Mouse (Mus musculus): Measurements from ENCODE around the gene Fbxw27. TPM values are rescaled to one million over a fixed set of nuclear protein-coding genes. Genes with fewer than 3 reads are reported as not detected.
"Not testable (repeated sequence)": the region's sequence is repeated elsewhere in the genome, so short reads cannot be mapped to it uniquely, and the experiment has no call there.

Fbxw27 gene
- 0.41 TPM in 1 of 2 replicates, not detected in the other for polyA plus RNA-seq (2014; fragmentation: Nextera tagmentation; extraction: Ambion mirVana)

DNA sequence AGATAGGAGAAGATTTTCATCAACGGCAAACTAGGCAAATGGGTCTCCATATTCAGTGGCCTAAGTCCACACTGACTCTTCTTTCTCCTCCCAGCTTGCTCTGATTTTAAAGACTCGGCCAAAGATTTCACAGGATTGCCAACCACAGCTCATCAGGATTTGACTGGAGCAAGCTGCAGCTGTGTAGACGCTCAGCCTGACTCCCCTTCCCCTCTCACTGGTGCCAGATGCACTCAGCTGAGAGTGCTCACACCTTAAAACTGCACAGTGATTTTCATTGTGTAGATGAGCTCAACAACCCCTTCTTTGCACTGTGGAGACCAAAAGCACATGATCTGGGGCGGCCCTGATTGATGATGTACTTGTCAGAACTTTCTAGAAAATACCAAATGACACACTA is at the start of gene Fbxw27:
Gene Fbxw27, minus strand, starts transcription at position 101 of the 400 bp plus-strand sequence.
- 71% methylated on average over 4 of the region's 4 CpGs for WGBS
- H3K4me3 ChIP-seq (ENCODE audit: low read depth, low read length); H3K27ac ChIP-seq (ENCODE audit: low read depth); H3K36me3 ChIP-seq (ENCODE audit: insufficient read depth); ATAC-seq (ENCODE audit: insufficient read depth); H3K27me3 ChIP-seq (ENCODE audit: insufficient read depth, low read length); DNase-seq; H3K9me3 ChIP-seq (ENCODE audit: low read depth, low read length); H3K9ac ChIP-seq; H3K4me2 ChIP-seq; H3K4me1 ChIP-seq (ENCODE audit: insufficient read depth): not testable (repeated sequence)

DNA sequence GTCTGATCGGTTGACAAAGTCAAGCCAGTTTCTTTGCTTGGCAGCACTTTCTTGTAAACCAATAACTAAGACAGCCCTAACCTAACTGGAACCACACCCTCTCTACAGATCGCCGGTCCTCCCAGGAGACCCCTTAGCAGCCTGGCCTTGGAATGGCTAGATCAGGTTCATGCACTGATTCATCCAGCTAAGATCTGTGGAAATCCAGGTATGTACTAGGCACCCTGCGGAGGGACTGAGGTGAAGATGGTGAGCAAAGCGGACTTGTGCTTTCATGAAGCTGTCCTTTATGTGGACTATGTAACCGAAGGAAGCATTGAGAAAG is 42.6 kb upstream of the Fbxw27 start:
- H3K36me3 ChIP-seq (ENCODE audit: insufficient read depth) = peaks cover 14% of the 10 kb centered on the region
- WGBS = 11% methylated on average over 6 of the region's 6 CpGs

DNA sequence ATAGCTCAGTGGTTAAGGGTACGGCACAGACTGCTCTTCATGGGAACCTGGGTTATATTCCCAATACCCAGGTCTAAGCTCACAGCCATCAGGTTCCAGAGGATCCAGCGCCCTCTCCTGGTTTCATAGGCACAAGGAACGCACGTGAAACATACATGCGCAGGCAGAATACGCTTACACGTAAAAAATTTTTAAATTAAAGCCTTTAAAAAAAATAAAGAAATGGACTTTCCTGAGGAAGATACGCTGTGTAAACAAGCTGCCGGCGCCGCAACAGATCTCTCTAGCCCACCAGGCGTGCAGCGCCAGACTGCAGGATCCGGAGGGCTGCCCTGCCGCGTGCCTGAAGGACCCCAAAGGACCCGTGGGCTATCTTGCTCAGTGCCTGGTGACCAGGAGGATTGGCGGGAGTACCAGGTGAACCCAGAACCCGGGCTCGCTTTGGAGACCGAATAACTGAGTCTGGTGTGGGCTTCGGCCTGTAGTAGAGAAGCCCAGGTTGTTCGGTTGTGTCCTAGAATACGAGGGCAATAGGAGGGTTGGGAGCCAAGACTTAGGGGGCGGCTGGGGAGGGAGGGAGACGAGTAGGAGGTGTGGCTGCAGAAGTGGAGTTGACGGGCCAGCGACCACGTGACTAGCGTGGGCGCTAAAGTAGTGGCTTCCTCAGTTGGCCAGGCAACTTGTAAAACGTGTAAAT is 42.1 kb upstream of the Fbxw27 start, which contains the start of gene Nme6:
Gene Nme6, plus strand, starts transcription at position 359 of the 697 bp plus-strand sequence.
- Histone ChIP-seq H3K27me3 (ENCODE audit: insufficient read depth, low read length) (no peaks in the 10 kb centered on the region), H3K4me2 (peak within 1 kb of the TSS; percentile 60), H3K27ac (ENCODE audit: low read depth) (peak within 1 kb of the TSS; percentile 50), H3K9ac (peak within 1 kb of the TSS; percentile 45), H3K4me3 (ENCODE audit: low read depth, low read length) (peak within 1 kb of the TSS; percentile 50), H3K4me1 (ENCODE audit: insufficient read depth) (no peaks in the 10 kb centered on the region), H3K9me3 (ENCODE audit: low read depth, low read length) (no peaks in the 10 kb centered on the region), H3K36me3 (ENCODE audit: insufficient read depth) (peaks cover 12% of the 10 kb centered on the region)
- DNase-seq = peak; percentile 95
- under 1% methylated on average over 32 of the region's 32 CpGs for WGBS
- peak; percentile 99 for ATAC-seq (ENCODE audit: insufficient read depth)
- TF ChIP-seq CTCF (IDR thresholded peaks at IDR 0.05; ENCODE audit: low read depth) = peak; percentile 78

More for the DNA sequence above, 42.6 kb upstream of the Fbxw27 start:
- H3K27me3 ChIP-seq (ENCODE audit: insufficient read depth, low read length) = no peaks in the 10 kb centered on the region
- no peak for DNase-seq
- peak overlapping the region; percentile 60 for H3K4me2 ChIP-seq
- H3K4me3 ChIP-seq (ENCODE audit: low read depth, low read length) = peak overlapping the region; percentile 50
- peak; percentile 58 for ATAC-seq (ENCODE audit: insufficient read depth)
- no peak overlapping the region for H3K27ac ChIP-seq (ENCODE audit: low read depth)
- H3K4me1 ChIP-seq (ENCODE audit: insufficient read depth) = no peaks in the 10 kb centered on the region
- H3K9ac ChIP-seq = peak overlapping the region; percentile 45
- TF ChIP-seq CTCF (IDR thresholded peaks at IDR 0.05; ENCODE audit: low read depth) = no peak
- H3K9me3 ChIP-seq (ENCODE audit: low read depth, low read length) = no peaks in the 10 kb centered on the region

DNA sequence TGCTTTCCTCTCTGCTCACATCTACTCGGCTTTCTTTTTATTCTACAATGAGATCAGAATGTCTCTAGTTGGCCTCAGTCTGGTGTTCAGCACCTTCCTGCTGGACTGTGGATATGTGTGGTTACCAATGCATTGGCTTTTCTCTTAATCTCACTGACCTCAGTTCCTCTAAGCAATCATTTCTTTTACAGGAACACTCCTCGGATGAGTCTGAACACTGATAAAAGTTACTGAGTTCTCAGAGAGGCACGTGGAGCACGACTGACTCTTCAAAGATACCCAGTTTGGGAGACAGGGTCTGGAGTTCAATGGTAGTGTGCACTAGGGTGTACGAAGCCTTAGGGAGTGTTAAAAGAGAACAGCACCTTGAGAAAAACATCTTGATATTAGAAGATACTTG is 35.7 kb upstream of the Fbxw27 start:
- Histone ChIP-seq H3K9me3 (ENCODE audit: low read depth, low read length) (no peaks in the 10 kb centered on the region), H3K4me2 (no peak overlapping the region), H3K36me3 (ENCODE audit: insufficient read depth) (peaks cover 2% of the 10 kb centered on the region; the same call in 1 of the 2 replicates), H3K4me1 (ENCODE audit: insufficient read depth) (no peaks in the 10 kb centered on the region), H3K27ac (ENCODE audit: low read depth) (no peak overlapping the region), H3K27me3 (ENCODE audit: insufficient read depth, low read length) (no peaks in the 10 kb centered on the region), H3K4me3 (ENCODE audit: low read depth, low read length) (no peak overlapping the region), H3K9ac (no peak overlapping the region)
- no peak for ATAC-seq (ENCODE audit: insufficient read depth)
- DNase-seq = no peak
- WGBS = 63% methylated on average over 5 of the region's 5 CpGs
- no peak for TF ChIP-seq CTCF (IDR thresholded peaks at IDR 0.05; ENCODE audit: low read depth)

DNA sequence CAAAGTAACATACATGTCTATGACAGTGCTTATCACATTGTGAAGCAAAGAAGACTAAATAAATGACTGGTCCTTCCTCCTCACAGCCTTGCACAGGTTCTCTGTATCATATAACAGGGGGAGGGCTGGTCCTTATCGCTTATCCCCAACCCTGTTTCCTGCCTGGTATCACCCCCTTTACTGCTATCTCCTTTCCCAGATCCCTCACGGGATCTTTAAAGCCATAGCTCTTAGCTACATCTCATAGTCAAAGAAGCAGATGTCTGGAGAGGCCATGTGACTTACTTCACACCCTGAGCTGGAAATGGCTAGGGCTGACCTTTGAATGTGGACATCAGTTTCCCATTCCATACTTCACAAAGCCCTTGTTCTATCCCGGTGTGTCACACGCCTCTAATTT is 35.3 kb upstream of the Fbxw27 start:
- 49% methylated on average over 4 of the region's 4 CpGs for WGBS
- TF ChIP-seq CTCF (IDR thresholded peaks at IDR 0.05; ENCODE audit: low read depth) = no peak
- no peaks in the 10 kb centered on the region for H3K9me3 ChIP-seq (ENCODE audit: low read depth, low read length)
- no peak overlapping the region for H3K4me3 ChIP-seq (ENCODE audit: low read depth, low read length)
- H3K4me2 ChIP-seq = no peak overlapping the region
- no peak overlapping the region for H3K27ac ChIP-seq (ENCODE audit: low read depth)
- no peak overlapping the region for H3K9ac ChIP-seq
- no peaks in the 10 kb centered on the region for H3K4me1 ChIP-seq (ENCODE audit: insufficient read depth)
- no peak for ATAC-seq (ENCODE audit: insufficient read depth)
- no peak for DNase-seq
- no peaks in the 10 kb centered on the region for H3K27me3 ChIP-seq (ENCODE audit: insufficient read depth, low read length)
- peaks cover 2% of the 10 kb centered on the region; the same call in 1 of the 2 replicates for H3K36me3 ChIP-seq (ENCODE audit: insufficient read depth)

DNA sequence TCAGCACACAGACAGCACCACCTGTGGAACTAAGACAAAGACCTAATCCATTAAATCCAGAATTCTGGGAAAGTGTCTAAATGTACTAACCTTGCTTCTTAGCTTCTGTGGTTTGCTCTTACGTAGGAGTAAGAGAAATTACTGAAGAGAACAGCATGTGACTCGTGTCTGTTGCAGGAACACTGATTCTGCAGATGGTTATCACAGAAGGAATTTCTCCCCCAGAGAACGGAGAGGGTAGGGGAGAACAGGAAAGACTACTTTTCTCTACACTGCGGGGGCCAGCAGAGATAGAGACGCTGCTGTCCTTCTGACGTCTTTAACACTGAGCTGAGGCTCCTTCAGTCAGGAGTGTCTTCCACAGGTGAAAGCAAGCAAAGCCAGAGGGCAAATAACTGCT is 25.9 kb upstream of the Fbxw27 start:
- no peak for ATAC-seq (ENCODE audit: insufficient read depth)

DNA sequence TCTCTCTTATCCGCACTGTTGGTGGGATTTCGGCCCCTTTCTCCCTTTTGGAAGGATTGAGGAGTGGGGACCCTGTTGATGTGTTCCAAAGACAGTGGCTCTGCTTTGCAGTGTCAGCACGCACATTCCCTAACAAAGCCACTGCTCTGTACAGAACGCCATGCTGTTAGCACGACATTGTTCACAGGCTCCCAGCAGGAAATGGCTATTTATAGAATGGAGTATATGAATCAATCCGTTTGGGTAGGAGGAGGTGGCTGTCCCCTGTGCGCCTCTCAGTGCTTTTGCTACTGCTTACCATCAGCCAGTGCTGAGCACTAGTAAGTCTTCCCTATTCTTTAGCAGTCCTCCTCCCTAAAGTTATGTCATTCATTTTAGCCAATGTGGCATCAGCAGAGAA is 23.0 kb upstream of the Fbxw27 start:
- no peaks in the 10 kb centered on the region for H3K4me1 ChIP-seq (ENCODE audit: insufficient read depth)
- H3K9ac ChIP-seq = no peak overlapping the region
- no peaks in the 10 kb centered on the region for H3K36me3 ChIP-seq (ENCODE audit: insufficient read depth)
- no peak overlapping the region for H3K4me2 ChIP-seq
- ATAC-seq (ENCODE audit: insufficient read depth) (no peak; the same call in 1 of the 2 replicates), DNase-seq (peak; percentile 24)
- no peaks in the 10 kb centered on the region for H3K27me3 ChIP-seq (ENCODE audit: insufficient read depth, low read length)
- 43% methylated on average over 7 of the region's 7 CpGs for WGBS
- TF ChIP-seq CTCF (IDR thresholded peaks at IDR 0.05; ENCODE audit: low read depth) = no peak
- no peaks in the 10 kb centered on the region for H3K9me3 ChIP-seq (ENCODE audit: low read depth, low read length)
- no peak overlapping the region for H3K4me3 ChIP-seq (ENCODE audit: low read depth, low read length)
- H3K27ac ChIP-seq (ENCODE audit: low read depth) = no peak overlapping the region

More for the DNA sequence above, 25.9 kb upstream of the Fbxw27 start:
- no peak overlapping the region for H3K9ac ChIP-seq
- no peak for TF ChIP-seq CTCF (IDR thresholded peaks at IDR 0.05; ENCODE audit: low read depth)
- no peak overlapping the region for H3K4me3 ChIP-seq (ENCODE audit: low read depth, low read length)
- H3K4me1 ChIP-seq (ENCODE audit: insufficient read depth) = no peaks in the 10 kb centered on the region
- H3K9me3 ChIP-seq (ENCODE audit: low read depth, low read length) = no peaks in the 10 kb centered on the region
- no peaks in the 10 kb centered on the region for H3K27me3 ChIP-seq (ENCODE audit: insufficient read depth, low read length)
- H3K27ac ChIP-seq (ENCODE audit: low read depth) = no peak overlapping the region
- H3K36me3 ChIP-seq (ENCODE audit: insufficient read depth) = no peaks in the 10 kb centered on the region
- 37% methylated on average over 6 of the region's 6 CpGs for WGBS
- no peak for DNase-seq
- no peak overlapping the region for H3K4me2 ChIP-seq

Measured in lung, embryonic 14.5 days (tissue).